Mouse (Mus musculus): ENCODE measurements around the gene Herc1.

DNA sequence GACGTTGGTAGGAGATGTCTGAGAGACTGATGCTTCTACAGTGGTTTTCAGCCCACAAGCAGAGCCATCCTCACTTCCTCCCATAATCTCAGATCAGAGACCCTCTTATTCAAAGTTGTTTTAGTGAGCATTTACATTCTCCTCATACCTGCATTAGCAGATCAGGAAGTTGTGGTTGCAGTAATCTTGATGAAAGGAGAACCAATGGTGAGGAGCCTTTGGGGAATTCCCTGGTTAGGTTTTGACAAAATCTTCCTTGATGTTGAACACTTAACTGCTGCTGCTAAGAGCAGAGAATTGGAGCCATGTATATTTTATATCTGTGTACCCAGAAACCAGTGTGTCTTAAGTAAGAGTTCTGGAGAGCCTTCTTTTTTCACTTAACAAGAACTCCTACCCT is 142.1 kb downstream of the Herc1 start:
- TF ChIP-seq CTCF (IDR thresholded peaks at IDR 0.05; ENCODE audit: extremely low read depth, insufficient read depth, low read length) (no peak), POLR2A (IDR thresholded peaks at IDR 0.05; ENCODE audit: extremely low read depth, insufficient read depth, low read length) (no peak)
